Mouse (Mus musculus): Measurements from ENCODE around the gene Rnf150. TPM values are rescaled to one million over a fixed set of nuclear protein-coding genes. Genes with fewer than 3 reads are reported as not detected.

Rnf150 gene
- total RNA-seq, 2 experiments from 2014 or later, result 15.2 to 17.2 TPM

DNA sequence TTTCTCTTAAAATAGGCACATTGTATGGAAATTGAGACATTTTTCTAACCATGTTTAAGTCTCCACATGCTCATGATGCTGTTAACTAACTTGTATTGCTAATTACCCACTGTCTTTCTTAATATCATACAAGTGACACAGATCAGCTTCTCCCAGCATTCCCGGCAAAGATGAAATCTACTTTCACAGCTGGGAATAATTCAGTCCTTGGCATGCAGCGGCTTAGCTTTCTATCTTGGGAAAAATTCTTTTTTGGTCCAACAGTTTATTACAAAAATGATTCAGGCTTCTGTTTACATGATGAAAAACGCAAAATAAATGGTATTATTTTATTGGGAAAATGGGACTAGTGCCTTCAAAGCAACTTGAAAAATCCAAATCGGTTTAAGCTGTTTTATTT, 73.7 kb downstream of the Rnf150 start:
- no peak for DNase-seq (ENCODE audit: low spot score in 2 of 2)

DNA sequence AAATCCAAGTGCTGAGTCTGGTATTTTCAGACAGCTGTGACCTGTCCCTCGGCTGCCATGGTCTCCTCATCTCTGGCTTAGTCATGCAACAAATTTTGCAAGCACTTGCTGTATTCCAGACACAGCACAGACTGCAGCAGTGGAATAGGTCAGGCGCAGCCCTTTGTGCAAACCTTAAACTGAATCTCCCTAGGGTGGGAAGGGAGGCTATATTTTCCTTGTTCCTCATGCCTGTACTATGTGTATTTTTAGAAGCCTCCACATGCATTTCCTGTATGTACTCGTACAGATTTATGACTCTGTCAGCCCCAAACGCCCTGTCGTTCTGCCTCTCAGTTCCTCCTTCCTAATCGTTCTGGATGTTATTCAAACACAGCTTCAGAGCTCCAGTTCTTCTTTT, 76.8 kb downstream of the Rnf150 start:
- DNase-seq (ENCODE audit: low spot score in 2 of 2), result peak in 1 of 2 experiments; percentile 18

DNA sequence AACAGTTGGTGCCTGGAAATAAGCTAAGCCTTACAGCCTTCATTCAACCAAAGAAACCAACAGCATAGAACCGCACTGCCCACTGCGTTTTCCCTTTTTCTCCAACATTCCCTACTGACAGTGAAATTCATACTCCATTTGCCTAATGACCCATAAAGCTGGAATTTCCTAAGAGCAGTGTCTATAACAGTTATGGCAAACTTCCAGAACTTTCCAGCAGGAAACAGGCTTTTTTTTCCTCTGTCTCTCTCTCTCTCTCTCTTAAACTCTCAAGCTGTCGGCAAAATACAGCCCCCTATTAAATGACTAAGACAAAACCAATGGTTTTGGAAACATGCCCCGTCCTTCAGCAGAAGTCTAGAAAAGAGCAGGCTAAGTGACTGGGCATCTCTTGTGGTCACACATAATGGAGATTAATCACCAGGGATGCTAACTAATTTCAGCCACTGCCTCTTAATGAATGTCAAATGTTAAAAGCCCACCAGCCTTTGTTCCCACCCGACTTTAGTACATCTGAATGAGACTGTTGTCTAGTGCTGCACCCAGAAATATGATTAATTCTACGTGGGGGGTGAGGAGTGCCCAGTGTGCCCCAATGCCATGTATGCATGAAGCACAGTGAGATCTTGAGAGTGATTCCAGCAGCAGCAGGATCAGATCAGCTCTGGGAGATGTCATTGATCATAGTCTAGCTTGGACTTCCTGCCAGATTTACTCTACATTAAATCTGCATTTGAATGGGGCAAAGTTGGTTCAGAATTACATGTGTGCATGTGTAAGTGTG, 80.3 kb downstream of the Rnf150 start:
- no peak for DNase-seq (ENCODE audit: low spot score in 2 of 2)

DNA sequence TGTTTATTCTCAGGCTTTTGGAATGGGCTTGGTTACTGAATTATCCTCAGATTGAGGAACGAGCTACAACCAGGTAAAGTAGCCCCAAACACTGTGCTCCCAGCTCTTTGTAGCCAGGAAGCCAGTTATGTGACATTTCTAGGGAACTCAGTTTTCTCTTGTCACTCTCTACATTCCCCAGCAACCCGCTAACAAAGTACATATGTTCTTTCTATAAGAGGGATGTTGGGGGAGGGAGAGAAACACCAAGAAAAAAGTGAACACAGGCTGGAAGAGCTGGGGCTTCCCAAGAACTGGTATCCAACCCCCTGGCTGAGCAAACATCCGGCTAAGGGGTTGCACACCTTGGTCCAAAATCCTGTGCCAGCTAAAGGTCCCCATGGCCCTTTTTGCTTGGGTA, 82.7 kb downstream of the Rnf150 start:
- no peak for DNase-seq (ENCODE audit: low spot score in 2 of 2)

DNA sequence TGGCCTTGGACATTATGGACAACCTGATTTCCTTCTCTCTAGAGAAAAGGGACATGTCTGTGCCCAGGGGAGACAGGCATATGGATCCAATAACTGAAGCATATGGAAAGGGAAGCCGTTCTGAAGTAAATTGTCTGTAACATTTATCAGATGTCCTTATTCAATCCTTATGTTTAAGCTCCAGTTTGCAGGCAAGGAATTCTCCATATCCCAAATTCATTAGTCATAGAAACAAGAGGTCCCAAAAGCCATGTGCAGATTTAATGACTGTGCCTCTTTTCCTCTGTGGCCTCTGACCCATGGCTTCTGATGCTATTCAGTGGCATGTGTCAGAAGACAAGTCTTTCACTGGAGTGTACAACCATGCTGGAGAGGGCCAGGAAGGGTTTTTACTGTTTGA, 83.5 kb downstream of the Rnf150 start:
- DNase-seq (ENCODE audit: low spot score in 2 of 2), result no peak

DNA sequence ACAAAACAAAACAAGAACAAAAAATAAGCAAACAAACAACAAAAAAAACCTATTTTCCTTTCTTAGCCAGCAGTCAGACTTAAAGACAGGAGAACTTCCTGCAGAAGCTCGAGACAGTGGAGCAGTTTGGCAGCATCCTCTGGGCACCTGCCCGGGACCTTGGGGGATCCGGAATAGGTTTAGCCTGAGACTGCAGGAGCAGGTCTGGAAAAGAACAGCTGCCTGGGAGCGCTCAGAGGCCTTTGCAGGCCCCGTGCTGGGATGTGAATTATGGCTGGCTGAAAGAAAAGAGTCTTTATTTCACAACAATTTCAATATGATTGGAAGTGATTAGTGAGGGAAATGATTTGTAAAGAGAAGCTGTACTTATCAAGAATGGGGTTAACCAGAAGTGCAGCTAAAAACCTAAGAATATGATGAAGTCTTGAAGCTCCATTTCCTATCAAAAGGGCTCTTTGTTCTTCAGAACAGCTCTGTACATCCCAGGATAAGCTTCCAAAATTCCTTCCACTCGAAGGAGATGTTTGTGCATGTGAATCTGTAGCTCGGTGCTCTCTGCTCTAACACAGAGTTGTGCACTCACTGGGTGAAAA, 92.1 kb downstream of the Rnf150 start:
- DNase-seq (ENCODE audit: low spot score in 2 of 2), result no peak

DNA sequence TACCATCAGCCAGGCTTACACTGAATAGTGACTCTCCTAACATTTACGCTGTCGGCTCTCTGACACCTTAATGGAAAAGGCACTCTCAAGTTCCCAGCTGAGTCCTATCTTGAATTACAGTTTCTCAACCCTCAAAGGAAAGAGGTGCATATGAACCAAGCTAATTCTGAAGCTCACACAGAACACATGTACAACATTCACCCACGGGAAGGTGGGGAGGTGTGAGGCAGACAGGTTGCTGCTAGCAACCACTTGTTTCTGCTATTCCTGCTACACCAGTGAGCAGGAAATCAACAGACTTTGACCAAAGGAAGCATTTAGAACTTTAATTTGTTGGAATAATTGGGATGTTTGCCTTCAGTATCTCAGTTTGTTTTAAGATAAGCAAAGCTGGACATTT, 96.3 kb downstream of the Rnf150 start:
- DNase-seq (ENCODE audit: low spot score in 2 of 2), result no peak

DNA sequence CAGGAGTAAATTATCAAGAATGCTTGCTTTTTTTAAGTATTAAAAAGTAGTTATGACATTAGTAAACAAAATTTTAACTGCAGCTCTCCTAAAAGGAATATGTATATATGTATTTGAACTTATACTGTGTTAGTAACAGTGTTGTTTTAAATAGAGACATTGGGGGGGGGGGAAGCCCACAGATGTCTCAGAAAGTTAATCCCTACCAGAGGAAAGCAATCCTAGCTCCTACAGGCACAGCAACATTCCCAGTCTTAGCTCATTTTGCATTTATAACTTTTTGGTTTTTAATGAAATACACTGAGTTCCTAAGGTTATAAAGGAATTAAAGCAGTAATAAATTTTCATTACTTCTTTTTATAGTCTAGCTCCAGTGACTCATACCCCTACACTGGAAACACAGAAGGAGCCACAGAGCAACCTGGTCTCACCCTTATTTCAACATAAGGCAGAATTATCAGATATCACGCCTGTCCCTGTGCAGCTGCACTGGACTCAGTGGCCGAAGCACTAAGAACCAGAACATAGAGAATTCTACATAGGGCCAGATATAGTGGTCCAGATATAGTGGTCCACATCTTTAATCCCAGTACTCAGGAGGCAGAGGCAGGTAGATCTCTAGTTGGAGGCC, 96.9 kb downstream of the Rnf150 start:
- DNase-seq (ENCODE audit: low spot score in 2 of 2), result no peak

DNA sequence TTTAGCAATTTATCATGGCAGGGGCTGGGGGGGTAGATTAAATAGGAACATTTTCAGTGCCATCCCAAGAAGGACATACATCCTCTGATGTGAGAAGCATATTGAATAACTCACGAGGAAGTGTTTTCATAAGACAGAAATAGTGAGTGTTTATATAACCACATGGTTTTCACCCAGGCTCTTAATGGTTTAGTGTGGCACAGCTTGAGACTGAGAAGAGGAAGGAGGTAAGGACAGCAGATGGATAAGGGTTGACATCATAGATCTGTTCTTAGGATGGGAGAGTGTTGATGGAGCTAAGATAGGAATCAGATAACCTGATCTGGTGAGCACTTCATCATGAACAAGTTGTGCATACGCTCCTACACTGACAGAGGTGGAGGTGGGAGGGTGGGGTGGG, 101.4 kb downstream of the Rnf150 start:
- no peak for DNase-seq (ENCODE audit: low spot score in 2 of 2)

DNA sequence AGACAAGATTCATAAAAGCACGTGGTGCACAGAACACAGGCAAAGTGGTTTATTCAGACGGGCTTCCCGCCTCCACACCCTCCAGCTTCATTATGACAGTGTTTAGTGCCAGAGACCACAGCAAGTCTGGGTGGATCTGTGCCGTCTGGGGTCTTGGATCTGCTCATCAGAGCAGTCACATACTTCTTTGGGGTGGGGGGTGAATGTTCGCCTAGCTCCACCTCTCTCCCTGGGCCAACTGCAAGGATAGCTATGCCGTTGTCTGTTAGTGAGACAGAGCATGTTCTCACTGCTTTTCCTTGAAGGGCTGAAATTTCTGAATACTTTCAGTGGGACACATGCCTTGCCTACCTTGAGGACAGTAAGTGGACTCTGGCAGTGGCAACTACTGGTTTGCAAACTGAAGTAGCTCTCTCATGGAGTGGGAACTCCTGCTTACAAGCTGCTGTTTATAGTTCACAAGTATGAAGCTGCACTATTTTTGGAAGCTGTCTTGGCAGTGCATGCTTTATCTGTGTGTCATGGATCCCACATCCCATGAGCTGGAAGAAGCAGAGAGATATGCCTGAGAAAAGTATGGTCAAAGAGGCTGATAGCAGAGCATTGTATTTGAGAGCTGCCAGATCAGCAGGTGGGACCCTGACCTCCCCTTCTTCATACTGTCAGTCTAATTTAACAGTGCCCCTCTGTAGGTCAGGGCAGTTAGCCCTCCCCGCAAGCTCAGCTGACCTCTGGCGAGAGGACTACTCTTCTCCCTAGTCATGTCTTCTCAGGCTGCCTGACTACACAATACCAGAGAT, 104.9 kb downstream of the Rnf150 start:
- DNase-seq (ENCODE audit: low spot score in 2 of 2), result no peak

DNA sequence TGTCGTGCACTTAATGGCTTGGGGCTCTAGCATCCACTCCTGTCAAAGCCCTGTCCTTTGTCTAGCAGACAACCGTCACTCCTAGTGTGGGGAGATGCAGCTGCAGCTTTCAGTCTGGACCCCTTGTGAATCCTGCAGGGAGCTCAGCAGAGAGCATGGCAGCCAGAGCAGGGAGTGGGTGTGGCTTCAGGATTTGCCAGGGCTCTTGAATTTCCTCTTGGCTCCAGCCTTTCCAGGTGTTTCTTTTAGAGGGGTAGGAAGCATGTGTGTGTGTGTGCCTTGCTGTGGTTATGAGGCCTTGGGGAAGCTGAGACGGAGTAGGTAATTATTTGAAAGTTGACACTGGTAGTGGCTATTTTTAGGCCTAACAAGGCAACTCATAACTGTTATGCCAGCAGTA, 106.8 kb downstream of the Rnf150 start:
- no peak for DNase-seq (ENCODE audit: low spot score in 2 of 2)

DNA sequence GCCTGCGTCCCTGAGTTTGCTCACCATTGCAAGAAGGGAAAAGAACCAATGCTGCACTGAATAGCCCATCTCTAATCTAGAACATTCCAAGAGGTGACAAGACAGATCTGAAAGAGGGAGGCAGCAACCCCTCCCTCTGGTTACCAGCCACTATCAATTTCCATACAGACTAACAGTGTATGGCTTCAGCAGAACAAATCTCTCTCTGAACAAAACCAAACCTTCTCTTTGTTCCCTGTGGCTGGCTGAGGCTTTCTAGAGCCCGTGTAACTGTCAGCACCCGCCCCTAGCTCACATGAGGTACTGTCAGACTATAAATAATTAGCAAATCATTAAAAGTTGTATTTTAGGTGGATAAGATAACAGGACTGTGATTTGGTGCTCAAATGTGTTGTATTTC, 109.7 kb downstream of the Rnf150 start:
- DNase-seq (ENCODE audit: low spot score in 2 of 2), result no peak

DNA sequence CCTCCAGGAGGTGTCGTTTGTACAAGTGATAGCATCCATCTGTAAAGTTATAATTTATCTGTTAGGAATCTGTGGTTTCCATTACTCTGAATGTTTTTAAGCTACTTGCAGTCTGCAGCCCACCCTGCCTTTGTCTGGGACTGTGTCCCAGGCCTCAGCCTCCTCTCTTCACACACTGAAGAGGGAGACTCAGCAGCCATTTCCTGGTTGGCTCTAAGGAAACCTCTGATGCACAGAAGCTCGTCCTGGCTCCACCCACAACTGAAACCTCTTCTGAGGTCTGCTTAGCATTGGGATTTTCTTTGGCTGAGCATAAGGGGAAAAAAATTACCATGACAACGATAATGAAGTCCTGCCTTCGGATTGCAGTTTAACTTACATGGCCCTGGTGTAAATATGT, 110.2 kb downstream of the Rnf150 start:
- no peak for DNase-seq (ENCODE audit: low spot score in 2 of 2)

DNA sequence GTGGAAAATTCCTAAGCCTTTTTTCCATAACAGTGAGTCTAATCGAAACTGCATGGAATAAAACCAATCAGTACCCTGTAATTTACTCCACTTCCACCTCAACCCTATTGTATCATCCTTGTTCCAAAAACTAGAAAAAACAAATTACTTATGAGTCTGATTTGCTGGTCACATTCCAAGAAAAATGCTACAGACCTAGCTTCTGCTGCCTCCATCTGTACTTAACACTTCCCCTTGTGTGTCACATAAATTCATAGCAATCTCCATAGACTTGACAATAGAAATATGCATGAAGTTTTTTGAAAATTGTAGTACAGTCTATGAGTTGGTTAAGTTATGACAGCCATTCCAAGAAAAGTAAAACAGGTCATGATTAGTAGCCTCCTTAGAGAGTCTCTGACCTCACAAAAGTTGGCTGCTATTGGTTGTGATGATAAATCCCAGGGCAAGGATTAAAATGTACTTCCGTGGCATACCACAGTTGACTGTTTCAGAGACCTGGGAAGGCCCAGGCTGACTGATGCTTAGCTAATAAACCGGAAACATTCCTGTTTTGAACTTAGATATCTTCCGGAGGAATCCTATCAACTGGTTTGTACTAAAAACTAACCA, 118.2 kb downstream of the Rnf150 start:
- DNase-seq (ENCODE audit: low spot score in 2 of 2), result no peak

DNA sequence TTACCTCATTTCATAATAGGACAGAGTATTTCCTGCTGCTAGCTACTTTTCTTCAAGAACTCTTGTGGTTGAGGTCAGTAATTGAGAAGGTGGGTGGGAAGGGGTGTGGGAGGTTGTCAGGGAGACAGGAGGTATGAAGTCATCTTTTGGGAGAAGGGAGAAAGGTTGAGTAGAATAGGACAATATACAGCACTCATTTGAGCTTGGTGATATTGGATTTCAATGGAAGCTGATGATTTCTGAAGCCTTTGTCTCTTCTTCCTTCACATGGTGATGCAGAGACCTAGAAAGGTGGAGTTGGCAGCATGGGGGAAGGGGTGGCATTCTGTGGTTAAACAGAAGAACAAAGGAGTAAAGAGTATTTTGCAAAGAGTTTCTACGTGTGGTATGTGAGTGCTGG, 119.7 kb downstream of the Rnf150 start:
- DNase-seq (ENCODE audit: low spot score in 2 of 2), result no peak

DNA sequence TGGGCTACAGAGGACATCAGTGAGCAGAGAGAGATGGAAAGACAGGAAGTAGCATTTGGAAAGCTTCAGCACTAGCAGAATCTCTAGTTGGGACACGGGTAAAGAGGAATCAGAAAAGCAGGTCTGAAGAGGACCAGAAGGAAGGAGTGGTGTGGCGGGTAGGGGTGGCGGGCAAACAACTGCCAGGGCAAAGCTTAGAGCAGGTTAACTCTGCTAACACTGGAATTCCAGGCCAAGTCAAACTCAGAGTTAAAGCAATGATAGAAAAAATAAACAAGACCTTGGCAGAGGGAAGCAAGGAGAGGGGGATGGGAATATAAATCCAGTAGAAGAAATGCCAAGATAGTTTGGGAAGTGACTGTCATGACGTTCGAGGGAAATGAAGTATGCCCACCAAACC, 120.1 kb downstream of the Rnf150 start:
- no peak for DNase-seq (ENCODE audit: low spot score in 2 of 2)

DNA sequence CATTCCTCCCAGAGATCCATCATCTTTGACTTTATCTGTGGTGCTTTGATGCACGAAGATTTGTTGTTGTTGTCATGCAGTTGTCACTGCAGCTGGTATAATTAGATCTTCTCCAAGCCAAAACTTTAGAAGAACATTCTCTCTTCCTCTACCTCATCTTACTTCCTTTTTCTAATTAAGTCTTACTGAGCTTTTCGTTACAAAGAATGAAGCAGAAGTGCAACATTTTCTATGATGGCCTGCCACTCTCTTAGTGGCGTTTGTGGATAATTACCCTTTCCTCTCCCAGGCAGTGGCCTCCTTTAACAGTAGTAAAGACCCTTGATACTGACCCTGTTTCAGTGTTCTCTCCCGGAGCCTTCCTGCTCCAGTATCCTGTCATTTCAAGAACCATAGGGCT, 128.9 kb downstream of the Rnf150 start:
- no peak for DNase-seq (ENCODE audit: low spot score in 2 of 2)

DNA sequence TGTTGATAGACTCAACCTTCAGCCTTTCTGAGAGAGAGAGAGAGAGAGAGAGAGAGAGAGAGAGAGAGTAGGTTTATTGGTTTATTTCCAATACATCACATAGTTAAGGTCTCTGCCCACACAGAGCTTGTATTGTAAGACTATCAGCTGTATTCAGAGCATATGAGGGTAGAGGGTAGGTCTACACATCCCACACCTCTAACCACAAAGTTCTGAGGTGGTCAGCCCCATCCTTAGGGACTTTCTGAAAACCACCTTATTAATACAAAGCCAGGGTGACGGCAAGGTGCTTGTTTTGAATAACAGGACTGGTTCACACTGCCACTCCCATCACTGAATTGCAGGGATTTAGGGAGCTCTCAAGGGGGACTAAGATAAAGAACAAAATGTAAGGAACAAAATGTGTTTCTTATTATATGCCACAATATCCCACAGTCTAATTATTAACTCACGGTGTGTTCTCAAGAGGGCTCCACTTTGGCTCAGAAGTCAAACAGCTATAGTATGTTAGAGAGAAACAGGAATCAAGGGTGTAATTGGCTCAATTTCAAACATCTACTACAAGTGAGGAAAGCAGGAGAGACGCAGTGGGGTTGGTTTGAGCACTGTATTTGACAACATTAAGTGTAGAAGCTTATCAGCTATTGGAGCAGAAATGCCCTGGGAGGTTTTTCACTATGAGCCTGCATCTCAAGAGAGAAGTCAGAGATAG, 132.7 kb downstream of the Rnf150 start:
- DNase-seq (ENCODE audit: low spot score in 2 of 2), result no peak

DNA sequence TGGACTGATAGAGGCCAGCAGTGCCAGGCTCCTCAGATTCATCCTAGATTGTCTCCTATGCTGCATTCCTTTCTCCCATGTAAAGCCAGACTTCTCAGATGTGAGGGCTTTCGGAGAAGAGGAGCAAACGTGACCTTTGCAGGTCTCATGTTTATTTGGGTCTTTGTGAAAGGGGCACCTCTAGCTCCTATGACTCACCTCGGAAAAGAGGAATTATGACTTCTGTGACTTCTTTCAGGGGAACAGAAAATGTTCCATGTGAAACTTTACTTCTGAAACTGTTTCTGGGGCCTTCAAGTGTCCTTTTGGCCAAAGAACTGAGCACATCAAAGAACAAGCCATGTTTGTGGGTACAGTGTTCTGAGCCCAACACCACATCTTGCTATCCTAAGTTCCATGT, 133.7 kb downstream of the Rnf150 start:
- DNase-seq (ENCODE audit: low spot score in 2 of 2), result no peak

DNA sequence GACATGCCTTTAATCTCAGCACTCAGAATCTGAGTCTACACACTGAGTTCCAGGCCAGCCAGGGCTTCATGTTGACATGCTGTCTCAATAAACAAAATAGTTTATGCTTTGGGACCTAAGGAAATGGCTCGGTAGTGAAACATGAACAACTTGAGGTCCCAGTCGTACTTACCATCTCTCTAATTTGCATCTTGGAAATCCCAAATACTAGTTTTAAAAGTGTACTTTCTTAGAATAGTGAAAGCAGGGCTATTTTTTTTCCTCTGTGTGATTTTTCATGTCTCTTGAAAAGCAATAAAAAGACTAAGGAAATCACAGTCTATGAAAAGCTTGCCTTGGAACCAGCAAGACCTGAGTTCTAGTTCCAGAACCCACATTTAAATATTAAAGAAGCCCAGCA, 135.6 kb downstream of the Rnf150 start:
- no peak for DNase-seq (ENCODE audit: low spot score in 2 of 2)

DNA sequence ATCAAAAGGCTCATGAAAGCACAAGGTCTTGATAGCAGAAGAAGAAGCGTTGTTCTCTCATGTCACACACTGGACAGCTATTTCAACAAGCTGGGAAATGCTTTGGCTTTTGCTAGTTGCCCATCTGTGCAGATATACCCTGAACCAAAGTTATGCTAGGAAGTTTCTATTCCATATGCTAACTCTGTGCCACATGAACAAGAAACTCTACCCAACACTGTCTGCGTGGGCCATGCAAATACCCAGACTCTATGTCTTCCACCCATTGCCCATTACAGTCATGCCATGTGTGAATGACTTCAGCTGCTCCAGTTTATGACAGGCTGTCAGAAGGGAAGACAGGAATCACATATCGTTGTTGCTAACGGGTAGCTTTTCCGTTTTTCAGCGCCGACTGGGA, 140.0 kb downstream of the Rnf150 start:
- no peak for DNase-seq (ENCODE audit: low spot score in 2 of 2)
